Mouse (Mus musculus): ENCODE data around the gene Tmem240. TPM values are rescaled to one million over a fixed set of nuclear protein-coding genes. Genes with fewer than 3 reads are reported as not detected.
A peak's percentile ranks its signal among the peaks of the same experiment; 100 is the strongest.

Tmem240 gene
- polyA plus RNA-seq, 1 experiment = not detected

DNA sequence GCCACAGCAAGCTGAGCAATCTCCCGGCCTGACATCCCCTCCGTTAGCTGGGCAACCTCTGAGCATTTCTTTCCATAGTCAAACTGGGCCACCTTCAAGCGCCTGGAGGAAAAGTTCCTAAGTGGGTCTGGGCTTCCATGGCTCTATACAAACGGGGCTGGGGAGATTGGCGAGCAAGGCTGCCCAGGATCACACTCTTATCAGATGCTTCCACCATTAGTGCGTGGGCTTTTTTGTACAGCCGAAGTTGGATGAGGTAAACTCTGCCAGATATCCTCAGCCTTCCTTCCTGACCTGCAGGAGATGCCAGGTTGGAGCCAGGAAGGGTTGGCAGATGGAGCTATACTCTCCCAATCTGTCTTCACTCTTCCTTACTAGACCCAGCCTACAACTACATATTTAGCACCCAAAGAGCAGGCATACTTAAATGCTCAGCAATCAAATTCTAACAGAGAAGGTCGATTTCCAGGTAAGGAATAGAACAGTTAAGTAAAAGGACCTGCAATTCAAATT lies 11.5 kb downstream of the Tmem240 start:
- no peaks in the 10 kb centered on the region for H3K4me1 ChIP-seq (ENCODE audit: control insufficient read depth, insufficient read depth, insufficient read length, low read length)
- H3K27ac ChIP-seq (replicated peaks; ENCODE audit: low read depth, low read length) = no peak overlapping the region
- no peak overlapping the region for H3K4me3 ChIP-seq (ENCODE audit: insufficient read depth, low read depth, low read length)

DNA sequence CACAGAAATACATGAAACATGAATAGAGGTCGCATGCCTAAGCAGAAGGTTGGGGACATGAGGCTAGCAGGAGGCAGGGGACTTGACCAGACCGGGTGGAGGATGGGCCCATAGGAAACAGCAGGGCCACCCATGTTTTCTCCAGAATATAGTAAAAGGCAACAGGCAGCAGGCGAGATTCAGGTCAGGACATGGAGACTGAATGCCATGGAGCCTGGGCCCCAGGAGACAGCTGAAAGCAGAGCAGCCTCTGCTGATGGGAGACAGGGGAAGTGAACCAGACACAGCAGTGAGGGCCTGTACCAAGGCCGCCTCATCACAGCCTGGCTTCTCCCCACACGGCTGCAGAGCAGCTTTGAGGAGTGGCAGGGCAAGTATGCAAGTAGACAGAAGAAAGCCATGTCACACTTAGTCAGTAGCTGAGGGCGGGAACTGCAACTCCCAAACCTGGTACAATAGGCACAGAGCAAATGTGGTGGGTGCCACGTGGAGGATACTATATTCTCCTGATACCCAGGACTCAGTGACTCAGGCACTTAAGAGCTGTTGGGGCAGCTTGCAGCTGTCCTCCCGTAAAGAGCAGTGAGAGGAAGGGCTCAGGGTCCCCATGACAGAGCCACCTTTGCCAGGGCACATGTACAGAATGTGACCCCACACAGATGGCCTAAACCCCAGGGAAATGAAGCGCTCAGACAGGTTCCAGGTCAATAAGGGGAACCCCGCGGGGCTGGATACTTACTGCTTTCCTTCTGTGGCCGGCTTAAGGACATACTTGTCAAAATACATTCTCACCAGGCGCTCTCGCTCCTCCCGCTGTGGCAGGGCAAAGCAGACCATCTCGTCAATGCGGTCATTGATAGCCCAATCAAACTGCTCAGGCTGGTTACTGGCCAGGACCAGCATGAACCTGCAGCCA lies 12.2 kb downstream of the Tmem240 start:
- Histone ChIP-seq H3K4me1 (ENCODE audit: control insufficient read depth, insufficient read depth, insufficient read length, low read length) (no peaks in the 10 kb centered on the region), H3K27ac (replicated peaks; ENCODE audit: low read depth, low read length) (no peak overlapping the region), H3K4me3 (ENCODE audit: insufficient read depth, low read depth, low read length) (no peak overlapping the region)

DNA sequence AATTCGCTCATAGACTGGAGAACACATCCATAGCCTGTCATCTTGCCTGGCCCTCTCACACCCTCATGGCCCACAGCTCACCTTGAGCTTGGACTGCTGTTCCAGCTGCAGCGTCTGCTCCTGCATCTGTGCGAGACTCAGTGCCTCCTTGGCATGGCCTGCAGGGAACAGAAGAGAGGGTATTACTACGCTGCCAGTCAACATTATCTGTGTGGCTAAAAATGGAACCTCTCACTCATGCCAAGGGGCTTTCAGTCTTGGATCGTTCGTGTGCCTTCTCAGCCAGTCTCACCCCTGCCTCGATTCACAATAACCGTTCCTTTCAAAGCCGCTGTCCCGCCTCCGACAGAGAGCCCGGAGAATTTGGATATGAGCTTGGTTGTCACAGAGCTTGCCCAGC lies 22.4 kb downstream of the Tmem240 start:
- Histone ChIP-seq H3K27ac (replicated peaks; ENCODE audit: low read depth, low read length) (no peak overlapping the region), H3K4me1 (ENCODE audit: control insufficient read depth, insufficient read depth, insufficient read length, low read length) (peaks cover 8% of the 10 kb centered on the region; the same call in 1 of the 2 replicates), H3K4me3 (ENCODE audit: insufficient read depth, low read depth, low read length) (no peak overlapping the region)

DNA sequence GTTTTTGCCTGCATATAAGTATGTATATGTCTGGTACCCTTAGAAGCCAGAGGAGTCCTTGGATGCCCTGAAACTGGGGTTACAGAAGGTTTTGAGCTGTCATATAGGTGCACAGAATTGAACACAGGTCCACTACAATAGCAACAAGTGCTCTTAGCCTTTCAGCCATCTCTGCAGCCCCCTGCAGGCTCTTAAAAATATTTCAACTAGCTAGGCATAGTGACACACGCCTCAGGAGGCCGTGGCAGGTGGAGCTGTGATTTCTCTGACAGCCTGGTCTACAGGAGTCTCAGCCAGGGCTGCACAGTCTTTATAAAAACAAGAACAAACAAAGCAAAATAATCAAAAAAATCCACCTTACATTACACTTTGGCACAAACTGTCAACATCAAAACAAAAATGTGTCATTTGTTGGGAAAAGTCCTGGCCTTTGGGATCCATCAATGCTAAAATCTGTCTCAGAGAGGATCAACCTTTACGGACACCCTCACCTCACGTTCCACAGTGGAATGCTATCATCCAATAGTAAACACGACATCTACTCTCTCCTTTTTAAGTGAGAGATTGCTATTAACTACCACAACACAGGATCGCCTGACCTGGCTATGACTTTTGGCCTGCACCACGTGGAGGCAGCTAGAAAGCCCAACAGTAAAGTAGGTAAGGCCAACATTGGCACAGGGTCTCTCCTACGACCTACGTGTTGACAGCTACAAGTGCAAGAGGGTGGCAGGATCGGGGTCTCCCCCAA lies 25.4 kb downstream of the Tmem240 start:
- H3K4me3 ChIP-seq (ENCODE audit: insufficient read depth, low read depth, low read length) = peak overlapping the region; percentile 71
- peak overlapping the region; percentile 82 for H3K27ac ChIP-seq (replicated peaks; ENCODE audit: low read depth, low read length)
- H3K4me1 ChIP-seq (ENCODE audit: control insufficient read depth, insufficient read depth, insufficient read length, low read length) = peaks cover 8% of the 10 kb centered on the region; the same call in 1 of the 2 replicates

DNA sequence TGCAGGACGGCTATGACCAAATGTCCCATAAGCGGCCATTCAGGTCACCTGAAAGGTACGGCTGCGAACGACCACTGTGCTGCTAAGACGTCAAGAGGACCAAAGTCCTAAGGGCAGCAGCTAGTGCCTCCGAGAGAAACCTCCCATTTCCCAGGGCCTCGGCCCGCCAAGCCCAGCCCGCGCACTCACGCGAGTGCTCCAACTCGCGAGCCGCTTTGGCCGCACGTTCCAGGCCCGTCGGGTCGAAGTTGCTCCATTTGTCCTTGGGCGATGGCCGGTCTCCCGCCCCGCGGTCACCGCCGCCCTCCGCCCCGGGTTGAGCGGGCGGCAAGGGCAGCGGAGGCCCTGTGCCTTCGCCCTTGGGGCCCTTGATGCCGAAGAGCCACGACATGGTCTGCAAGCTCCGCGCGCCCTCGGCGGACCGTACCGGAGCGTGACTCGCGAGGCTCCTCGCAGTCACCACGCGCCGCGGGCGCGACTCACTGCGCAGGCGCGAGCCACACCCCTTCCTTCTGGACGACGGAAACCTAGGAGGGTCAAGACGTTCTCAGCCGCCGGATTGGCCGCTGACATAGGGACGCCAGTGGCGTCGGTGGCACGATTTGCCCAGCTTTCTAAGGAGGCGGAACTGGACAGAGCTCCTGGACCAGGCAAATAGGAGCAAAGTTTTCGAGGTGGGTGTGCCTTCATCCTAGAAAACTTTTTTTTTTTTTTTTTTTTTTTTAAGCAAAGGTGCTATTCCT lies 26.2 kb downstream of the Tmem240 start, which contains the start of gene Atad3a:
Gene Atad3a (minus strand): TSS at position 481 of the 743 bp plus-strand sequence.
- Histone ChIP-seq H3K4me3 (ENCODE audit: insufficient read depth, low read depth, low read length) (peak within 1 kb of the TSS; percentile 71), H3K27ac (replicated peaks; ENCODE audit: low read depth, low read length) (peak within 1 kb of the TSS; percentile 82), H3K4me1 (ENCODE audit: control insufficient read depth, insufficient read depth, insufficient read length, low read length) (peaks cover 8% of the 10 kb centered on the region; the same call in 1 of the 2 replicates)

DNA sequence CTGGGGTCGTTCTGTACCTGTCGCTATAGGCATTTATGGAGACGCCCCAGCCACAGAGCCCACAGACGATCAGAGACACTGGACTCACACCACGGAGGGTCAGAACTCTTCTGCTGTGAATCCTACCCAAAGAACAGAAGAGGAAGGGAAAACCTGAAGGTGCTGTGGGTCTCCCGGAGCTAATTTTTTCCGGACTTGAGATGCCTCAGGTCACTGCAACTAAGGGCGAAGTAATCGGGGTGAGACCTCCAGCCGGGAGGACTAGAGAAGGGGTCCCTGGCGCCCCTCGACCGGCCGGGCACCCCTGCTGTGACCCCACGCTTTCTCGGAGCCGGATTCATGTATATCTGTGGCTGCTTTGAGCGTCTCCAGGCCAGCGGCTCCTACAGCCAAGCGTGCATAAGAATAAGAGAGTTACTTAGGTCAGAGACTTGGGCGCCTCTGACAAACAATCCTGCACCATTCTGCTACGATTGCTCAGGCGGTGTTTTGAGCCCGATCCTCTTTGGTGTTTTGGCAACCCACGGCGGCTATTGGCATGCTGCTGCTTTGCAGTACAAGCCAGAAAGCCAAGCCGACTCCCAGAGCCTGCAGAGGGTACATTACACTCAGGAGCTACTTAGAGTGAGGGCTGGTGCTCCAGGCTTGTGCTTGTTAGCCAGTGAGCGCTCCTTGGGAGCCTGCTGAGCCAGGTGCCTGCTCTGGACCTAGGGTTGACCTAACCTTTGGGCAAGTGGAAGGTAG lies 26.9 kb downstream of the Tmem240 start:
- peak overlapping the region; percentile 55 for H3K4me3 ChIP-seq (ENCODE audit: insufficient read depth, low read depth, low read length)
- no peak overlapping the region for H3K27ac ChIP-seq (replicated peaks; ENCODE audit: low read depth, low read length)
- peaks cover 8% of the 10 kb centered on the region; the same call in 1 of the 2 replicates for H3K4me1 ChIP-seq (ENCODE audit: control insufficient read depth, insufficient read depth, insufficient read length, low read length)

DNA sequence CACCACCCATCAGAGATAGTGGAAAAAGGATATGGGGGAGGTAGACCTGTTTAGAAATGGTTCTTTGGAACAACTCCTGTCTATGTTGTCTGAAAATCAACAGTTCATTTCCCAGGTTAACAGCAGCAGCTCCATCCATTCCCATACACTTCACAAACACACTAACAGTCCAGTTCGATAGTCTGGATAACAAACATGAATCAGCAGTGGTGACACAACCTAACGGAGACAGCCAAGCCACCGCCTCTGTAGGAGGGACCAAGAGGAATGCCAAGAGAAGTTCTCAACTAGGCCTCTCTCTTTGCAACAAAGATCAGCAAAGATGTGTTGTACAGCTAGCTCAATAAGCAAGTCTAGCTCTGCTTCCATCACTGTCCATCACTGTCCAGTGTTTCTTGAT lies 27.8 kb downstream of the Tmem240 start:
- H3K4me3 ChIP-seq (ENCODE audit: insufficient read depth, low read depth, low read length) = no peak overlapping the region
- H3K4me1 ChIP-seq (ENCODE audit: control insufficient read depth, insufficient read depth, insufficient read length, low read length) = 0 out of 2 replicates have a peak, but pooled peaks cover 3% of the 10 kb centered on the region
- H3K27ac ChIP-seq (replicated peaks; ENCODE audit: low read depth, low read length) = no peak overlapping the region

DNA sequence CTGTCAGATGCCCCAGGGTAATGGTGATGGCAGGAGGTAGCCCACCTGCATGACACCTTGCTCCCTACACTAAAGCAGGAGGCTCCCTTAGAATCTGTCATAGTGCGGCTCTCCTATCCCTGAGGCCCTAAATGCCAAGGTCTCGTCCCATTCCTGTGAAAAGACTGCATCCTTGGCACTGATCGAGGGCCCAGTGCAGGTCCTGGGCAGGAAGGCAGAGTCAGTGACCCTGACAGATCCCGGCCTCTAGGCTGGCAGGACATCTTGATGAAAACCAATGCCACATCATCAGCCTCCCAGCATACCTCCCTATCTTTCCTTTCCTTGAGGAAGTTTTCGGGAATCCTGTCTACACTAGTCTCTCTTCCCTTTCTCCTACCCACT lies 34.9 kb downstream of the Tmem240 start:
- Histone ChIP-seq H3K27ac (replicated peaks; ENCODE audit: low read depth, low read length) (peak overlapping the region; percentile 92; the same call in 1 of the 2 replicates), H3K4me3 (ENCODE audit: insufficient read depth, low read depth, low read length) (peak overlapping the region; percentile 78), H3K4me1 (ENCODE audit: control insufficient read depth, insufficient read depth, insufficient read length, low read length) (no peaks in the 10 kb centered on the region)

DNA sequence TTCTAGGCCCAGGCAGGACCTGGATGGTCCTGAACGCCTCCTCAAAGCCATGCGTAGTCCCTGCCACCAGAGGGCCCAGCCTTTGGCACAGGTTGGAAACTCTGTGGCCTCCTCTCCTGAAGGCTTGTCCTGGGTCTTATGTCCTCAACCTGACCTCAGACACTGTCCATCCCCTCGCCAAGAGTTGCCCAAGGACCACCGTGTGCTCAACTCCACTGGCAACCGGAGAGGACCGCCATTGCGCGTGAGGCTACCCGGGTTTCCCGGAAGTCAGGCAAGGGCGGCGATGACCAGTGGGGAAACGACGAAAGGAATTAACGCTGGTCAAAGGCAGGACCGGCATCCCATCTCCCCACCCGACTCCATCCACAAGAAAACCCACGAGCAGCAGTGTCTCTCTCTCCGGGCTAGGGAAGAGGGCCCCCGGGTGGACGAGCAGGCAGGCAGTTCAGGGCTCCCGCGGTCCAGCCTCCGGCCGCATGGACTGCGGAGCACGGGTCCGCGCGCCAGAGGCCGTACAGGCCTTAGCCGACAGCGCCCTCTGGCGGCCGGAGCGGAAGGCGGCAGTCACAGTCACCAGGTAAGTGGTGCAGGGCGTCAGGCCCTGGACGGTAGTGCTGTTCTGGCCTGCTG lies 35.4 kb downstream of the Tmem240 start:
- no peaks in the 10 kb centered on the region for H3K4me1 ChIP-seq (ENCODE audit: control insufficient read depth, insufficient read depth, insufficient read length, low read length)
- H3K27ac ChIP-seq (replicated peaks; ENCODE audit: low read depth, low read length) = peak overlapping the region; percentile 92
- H3K4me3 ChIP-seq (ENCODE audit: insufficient read depth, low read depth, low read length) = peak overlapping the region; percentile 78

DNA sequence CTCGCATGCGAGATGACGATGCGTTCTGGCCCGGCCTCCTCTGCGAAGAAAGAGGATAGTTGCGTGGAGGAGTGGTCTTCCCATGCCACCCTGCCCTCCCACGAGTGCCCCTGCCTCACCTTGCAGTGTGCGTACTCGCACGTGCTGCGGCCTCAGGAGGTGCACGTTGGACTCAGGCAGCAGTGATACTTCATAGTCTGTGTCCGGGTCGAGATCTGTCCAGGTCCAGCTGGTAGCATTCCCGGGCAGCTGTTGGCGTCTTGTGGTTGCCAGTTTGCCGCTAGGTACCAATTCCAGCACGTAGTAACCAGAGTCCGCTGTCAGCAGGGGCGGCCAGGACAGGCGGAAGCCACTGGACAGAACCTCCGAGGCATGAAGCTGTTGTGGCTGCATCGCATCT lies 36.0 kb downstream of the Tmem240 start:
- H3K27ac ChIP-seq (replicated peaks; ENCODE audit: low read depth, low read length) = no peak overlapping the region
- peaks cover 2% of the 10 kb centered on the region; the same call in 1 of the 2 replicates for H3K4me1 ChIP-seq (ENCODE audit: control insufficient read depth, insufficient read depth, insufficient read length, low read length)
- H3K4me3 ChIP-seq (ENCODE audit: insufficient read depth, low read depth, low read length) = peak overlapping the region; percentile 78; the same call in 1 of the 2 replicates

DNA sequence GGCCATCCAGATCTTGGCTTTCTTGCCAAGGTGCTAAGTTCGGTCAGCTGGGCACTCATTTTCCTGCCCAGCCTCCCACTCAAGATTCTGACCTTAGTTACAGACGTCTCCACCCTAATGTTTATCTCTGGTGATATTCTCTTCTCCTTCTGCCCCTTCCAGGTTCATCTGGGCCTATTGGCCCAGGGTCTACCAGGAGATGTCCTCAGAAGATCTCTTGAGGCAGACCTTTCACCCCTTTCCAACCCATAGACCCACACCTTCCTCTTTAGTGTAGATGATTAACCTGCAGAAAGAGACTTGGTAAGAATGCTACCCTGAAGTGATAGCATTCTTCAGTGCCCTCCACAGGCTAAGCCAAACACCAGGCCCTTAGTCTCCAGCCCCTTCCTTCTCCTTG lies 37.1 kb downstream of the Tmem240 start:
- Histone ChIP-seq H3K27ac (replicated peaks; ENCODE audit: low read depth, low read length) (no peak overlapping the region), H3K4me1 (ENCODE audit: control insufficient read depth, insufficient read depth, insufficient read length, low read length) (peaks cover 10% of the 10 kb centered on the region)

DNA sequence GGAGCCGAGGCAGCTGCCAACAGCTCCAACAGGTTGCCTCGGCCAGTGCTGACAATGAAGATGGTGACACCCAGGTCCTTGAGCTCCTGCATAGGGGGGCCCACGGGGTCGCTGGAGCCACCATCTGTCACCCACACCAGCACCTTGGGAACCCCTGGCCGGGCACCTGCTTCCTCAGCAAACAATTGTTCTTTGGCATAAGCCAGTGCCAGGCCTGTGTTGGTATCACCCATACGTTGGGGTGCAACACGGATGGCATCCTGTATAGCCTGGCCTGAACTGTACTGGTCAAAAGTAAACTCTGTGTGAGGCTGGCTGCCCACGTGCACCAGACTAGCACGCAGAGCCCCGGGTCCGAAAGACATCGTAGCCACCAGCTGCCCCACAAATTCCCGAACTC lies 38.2 kb downstream of the Tmem240 start:
- no peak overlapping the region for H3K27ac ChIP-seq (replicated peaks; ENCODE audit: low read depth, low read length)
- no peak overlapping the region for H3K4me3 ChIP-seq (ENCODE audit: insufficient read depth, low read depth, low read length)
- H3K4me1 ChIP-seq (ENCODE audit: control insufficient read depth, insufficient read depth, insufficient read length, low read length) = peaks cover 15% of the 10 kb centered on the region

More for the DNA sequence above, 37.1 kb downstream of the Tmem240 start:
- no peak overlapping the region for H3K4me3 ChIP-seq (ENCODE audit: insufficient read depth, low read depth, low read length)

DNA sequence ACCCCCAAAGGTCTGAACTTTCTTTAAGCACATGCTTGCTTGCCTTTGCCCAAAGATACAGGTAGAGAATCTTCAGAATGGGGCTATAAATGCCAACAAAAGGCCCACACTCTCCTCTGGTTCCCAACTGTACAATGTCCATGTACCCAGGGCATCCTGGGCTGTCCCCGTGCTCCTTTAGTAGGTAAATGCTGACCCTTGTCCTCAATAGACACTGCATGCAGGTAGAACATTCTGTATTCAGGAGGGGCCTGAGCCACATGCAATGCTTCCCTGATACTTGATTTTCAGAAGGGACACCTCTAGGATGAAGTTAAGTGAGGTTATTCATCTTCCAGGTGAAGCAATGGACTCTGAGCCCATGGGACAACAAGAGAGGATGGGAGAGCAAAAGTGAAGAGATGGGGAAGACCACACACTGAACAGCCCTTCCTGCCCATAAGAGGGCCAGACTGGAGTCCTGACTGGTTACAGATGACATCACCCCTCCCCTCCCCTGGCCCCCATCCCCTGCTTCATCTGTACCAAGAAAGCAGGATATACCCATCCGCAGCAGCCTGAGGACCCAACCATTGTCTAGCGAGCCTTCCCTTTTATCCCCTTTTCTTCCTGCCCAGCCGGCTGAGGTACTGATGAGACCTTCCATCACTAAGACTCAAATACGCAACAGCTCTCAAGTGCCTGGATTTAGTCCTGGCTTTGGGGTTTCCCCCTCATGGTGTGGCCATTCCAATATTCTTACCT lies 38.9 kb downstream of the Tmem240 start:
- Histone ChIP-seq H3K4me3 (ENCODE audit: insufficient read depth, low read depth, low read length) (peak overlapping the region; percentile 56), H3K27ac (replicated peaks; ENCODE audit: low read depth, low read length) (no peak overlapping the region)

More for the DNA sequence above, 38.9 kb downstream of the Tmem240 start:
- peaks cover 15% of the 10 kb centered on the region for H3K4me1 ChIP-seq (ENCODE audit: control insufficient read depth, insufficient read depth, insufficient read length, low read length)
